Mouse (Mus musculus) embryonic fibroblast, embryonic 13.5 days (primary cell): ENCODE results near the gene Iqca.

Experiments used
- CTCF ChIP-seq: IDR thresholded peaks from 2 replicates; pipeline ENCODE4 v1.5.1; 2011; ENCODE audit warnings: mild to moderate bottlenecking, control low read depth, low read length, moderate library complexity, borderline replicate concordance; ENCODE audit not compliant: insufficient read depth
- POLR2A ChIP-seq: IDR thresholded peaks from 2 replicates; pipeline ENCODE4 v1.6.1; 2011; ENCODE audit warnings: low read depth, mild to moderate bottlenecking, control low read depth, low read length, moderate library complexity

GRCm38 (mm10) chr1:90088192-90088990, 64.8 kb downstream of the Iqca start:
- TF ChIP-seq CTCF, result no peak
- TF ChIP-seq POLR2A, result no peak
